Mouse (Mus musculus): ENCODE measurements around the gene 2010300C02Rik. TPM values are rescaled to one million over a fixed set of nuclear protein-coding genes. Genes with fewer than 3 reads are reported as not detected.
A peak's percentile ranks its signal among the peaks of the same experiment; 100 is the strongest.

2010300C02Rik gene
- polyA plus RNA-seq, 1 experiment from 2014 or later, result 1.9 TPM

DNA sequence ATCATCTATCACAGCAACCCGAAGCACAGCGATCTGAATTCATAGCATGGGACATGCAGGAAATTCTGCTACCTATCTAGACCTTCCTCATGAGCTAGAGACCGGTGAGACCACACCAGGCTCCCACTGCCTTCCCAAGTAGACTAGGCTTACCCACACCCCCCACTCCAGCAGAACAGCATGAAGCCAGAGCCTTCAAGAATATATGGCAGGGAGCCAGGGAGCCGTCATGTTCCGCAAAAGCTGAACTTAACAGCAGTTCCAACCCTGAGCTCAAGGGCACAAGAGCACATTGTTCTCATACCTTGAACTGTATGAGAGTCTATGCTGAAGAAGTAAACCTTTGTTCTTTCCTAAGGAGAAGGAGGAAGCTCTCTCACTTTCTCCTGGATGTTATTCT, 32.4 kb downstream of the 2010300C02Rik start:
- peaks cover 16% of the 10 kb centered on the region for H3K4me1 ChIP-seq

DNA sequence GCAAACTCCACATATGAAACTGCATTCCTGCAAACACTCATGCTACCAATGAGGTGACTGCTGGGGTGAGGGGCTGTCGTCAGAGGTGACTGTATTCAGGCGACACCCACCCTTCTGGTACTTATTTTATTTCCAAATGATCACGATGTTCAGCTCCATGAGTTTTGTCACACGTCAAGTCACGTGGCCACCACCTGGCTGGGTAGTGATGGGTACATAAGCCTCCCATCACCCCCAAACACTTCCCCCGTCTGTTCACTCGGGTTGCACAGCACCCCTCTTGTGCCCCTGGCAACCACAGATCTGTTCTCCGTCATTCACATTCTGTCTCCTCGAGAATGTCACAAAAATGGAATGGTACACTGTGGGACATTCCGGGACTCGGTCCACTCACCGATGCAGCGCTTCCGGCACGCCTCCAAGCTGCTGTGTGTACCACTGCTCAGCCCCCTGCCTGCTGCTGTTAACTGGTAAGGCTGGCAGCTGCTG, 32.9 kb downstream of the 2010300C02Rik start:
- no peak for ATAC-seq (ENCODE audit: insufficient number of reproducible peaks, insufficient read depth, low FRiP score, low TSS enrichment, low read depth)
- WGBS, result 79% methylated on average over 15 of the region's 15 CpGs
- Histone ChIP-seq H3K4me1 (peaks cover 16% of the 10 kb centered on the region), H3K9me3 (no peaks in the 10 kb centered on the region), H3K4me3 (no peak overlapping the region), H3K9ac (no peak overlapping the region), H3K27ac (no peak overlapping the region), H3K4me2 (no peak overlapping the region), H3K27me3 (no peaks in the 10 kb centered on the region; the same call in 1 of the 2 replicates), H3K36me3 (no peaks in the 10 kb centered on the region)

More for the DNA sequence above, 32.4 kb downstream of the 2010300C02Rik start:
- 63% methylated on average over 5 of the region's 5 CpGs for WGBS
- H3K4me3 ChIP-seq, result no peak overlapping the region
- H3K36me3 ChIP-seq, result no peaks in the 10 kb centered on the region
- no peak overlapping the region for H3K9ac ChIP-seq
- no peaks in the 10 kb centered on the region; the same call in 1 of the 2 replicates for H3K27me3 ChIP-seq
- ATAC-seq (ENCODE audit: insufficient number of reproducible peaks, insufficient read depth, low FRiP score, low TSS enrichment, low read depth), result no peak
- H3K9me3 ChIP-seq, result no peaks in the 10 kb centered on the region
- no peak overlapping the region for H3K4me2 ChIP-seq
- no peak overlapping the region for H3K27ac ChIP-seq

DNA sequence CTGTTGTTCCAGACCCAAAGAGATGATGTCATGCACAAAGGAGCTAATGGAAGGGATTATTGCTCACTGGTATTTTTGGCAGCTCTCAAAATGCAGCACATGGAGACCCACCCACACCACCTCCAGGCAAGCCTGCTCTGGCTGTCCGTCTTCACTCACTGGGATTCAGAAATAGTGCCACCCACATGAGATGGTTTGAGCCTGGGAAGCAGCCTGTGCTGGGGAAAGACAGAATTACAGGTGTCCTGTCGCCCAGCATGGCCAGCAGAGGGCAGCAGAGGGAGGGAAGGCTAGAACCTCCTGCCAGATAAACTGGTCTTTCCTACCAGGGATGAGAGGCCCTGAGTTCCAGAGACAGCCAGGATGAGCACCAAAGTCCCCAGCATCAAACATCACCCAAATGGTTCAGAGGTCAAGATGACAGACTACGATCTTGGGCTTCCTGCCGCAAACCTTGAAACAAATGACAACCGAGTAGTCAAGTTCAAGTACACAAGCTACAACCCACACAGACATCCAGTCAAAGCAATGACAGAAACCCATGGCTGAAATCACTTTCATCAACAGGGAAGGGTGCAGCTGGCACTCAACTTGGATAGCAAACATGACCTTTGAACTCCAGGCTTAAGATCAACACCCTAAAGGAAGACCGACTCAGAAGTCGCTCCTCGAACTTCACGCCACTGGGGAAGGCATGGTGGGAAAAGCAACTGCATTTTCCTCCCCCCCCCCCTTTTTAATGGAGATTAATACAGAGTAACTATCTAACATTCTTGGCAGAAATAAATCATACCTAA, 41.4 kb downstream of the 2010300C02Rik start:
- H3K4me2 ChIP-seq, result no peak overlapping the region
- H3K9me3 ChIP-seq, result no peaks in the 10 kb centered on the region
- 0 out of 2 replicates have a peak, but pooled peaks have one; percentile 37 for ATAC-seq (ENCODE audit: insufficient number of reproducible peaks, insufficient read depth, low FRiP score, low TSS enrichment, low read depth)
- H3K27ac ChIP-seq, result no peak overlapping the region
- WGBS, result 70% methylated on average over 9 of the region's 9 CpGs
- H3K36me3 ChIP-seq, result no peaks in the 10 kb centered on the region
- H3K4me3 ChIP-seq, result no peak overlapping the region
- H3K27me3 ChIP-seq, result no peaks in the 10 kb centered on the region
- H3K9ac ChIP-seq, result no peak overlapping the region
- H3K4me1 ChIP-seq, result no peaks in the 10 kb centered on the region

DNA sequence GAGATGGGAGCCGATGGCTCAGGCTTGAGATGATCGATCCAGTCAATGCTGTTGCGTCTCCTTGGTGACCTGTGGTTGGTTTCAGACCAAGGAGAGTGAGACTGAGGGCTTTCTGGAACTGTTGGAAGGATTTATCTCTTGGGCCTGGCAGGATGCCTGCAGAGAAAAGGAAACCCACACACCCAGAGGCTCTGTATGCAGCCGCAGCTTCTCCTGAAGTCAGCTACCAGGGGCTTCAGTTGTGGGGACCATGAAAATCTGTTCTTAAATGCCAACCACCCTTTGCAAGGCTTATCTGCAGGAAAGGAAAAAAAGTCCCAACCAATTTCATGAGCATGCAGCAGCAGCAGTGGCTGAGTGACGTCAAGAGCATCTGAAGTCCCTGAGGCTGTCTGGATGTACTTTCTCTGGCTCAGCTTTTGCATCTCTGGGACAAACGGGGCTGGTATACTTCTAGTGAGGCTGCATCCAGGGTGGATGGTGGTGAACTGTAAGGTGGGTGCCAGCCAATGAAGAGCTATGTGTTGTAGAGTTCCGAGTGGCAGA, 42.8 kb downstream of the 2010300C02Rik start:
- Histone ChIP-seq H3K27me3 (no peaks in the 10 kb centered on the region), H3K4me3 (no peak overlapping the region), H3K36me3 (no peaks in the 10 kb centered on the region), H3K4me2 (no peak overlapping the region), H3K4me1 (no peaks in the 10 kb centered on the region), H3K27ac (no peak overlapping the region), H3K9ac (no peak overlapping the region), H3K9me3 (no peaks in the 10 kb centered on the region)
- 77% methylated on average over 7 of the region's 7 CpGs for WGBS
- ATAC-seq (ENCODE audit: insufficient number of reproducible peaks, insufficient read depth, low FRiP score, low TSS enrichment, low read depth), result no peak

DNA sequence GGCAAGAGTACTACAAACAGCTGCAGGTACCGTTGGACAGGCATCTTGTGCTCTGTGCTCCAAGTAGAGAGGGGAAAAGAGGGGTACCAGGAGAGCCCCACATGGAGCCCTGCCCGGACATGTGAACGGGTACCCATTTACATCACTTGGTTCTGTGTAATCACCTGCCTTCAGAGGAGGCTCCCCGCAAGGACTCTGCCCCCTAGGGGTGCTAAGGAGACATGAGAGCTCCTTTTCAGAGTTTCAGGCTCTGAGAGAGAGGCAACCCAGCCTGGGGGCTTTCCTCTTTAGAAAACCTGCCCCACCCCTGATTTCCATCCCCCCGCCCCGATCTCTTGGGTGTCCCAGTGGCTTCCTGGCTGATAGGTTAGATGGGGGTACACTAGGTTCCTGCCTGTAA, 44.4 kb downstream of the 2010300C02Rik start:
- no peak overlapping the region for H3K27ac ChIP-seq
- no peaks in the 10 kb centered on the region; the same call in 1 of the 2 replicates for H3K27me3 ChIP-seq
- no peaks in the 10 kb centered on the region for H3K9me3 ChIP-seq
- H3K9ac ChIP-seq, result no peak overlapping the region
- H3K36me3 ChIP-seq, result no peaks in the 10 kb centered on the region
- no peak overlapping the region for H3K4me2 ChIP-seq
- WGBS, result 59% methylated on average over 6 of the region's 6 CpGs
- ATAC-seq (ENCODE audit: insufficient number of reproducible peaks, insufficient read depth, low FRiP score, low TSS enrichment, low read depth), result no peak
- H3K4me3 ChIP-seq, result no peak overlapping the region
- no peaks in the 10 kb centered on the region for H3K4me1 ChIP-seq

DNA sequence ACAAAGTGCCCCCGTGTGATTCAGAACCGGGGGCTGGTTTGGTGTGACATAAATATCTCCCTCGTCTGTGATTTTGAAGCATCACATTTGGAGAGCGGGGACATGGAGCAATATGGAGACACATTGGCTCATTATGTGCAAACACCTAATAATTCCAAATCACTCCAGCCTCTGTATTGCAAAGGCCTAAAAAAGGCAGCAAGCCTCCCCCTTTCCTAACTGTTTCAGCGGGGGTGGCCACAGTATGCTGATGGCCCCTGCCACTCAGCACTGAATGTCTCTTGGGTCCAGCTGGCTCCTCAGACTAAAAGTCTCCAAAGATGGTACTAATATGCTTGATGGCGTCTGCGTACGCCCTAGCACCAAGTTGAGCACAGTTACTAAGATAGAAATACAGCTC, 45.6 kb downstream of the 2010300C02Rik start:
- no peak overlapping the region for H3K9ac ChIP-seq
- H3K36me3 ChIP-seq, result no peaks in the 10 kb centered on the region
- H3K4me2 ChIP-seq, result no peak overlapping the region
- no peak for ATAC-seq (ENCODE audit: insufficient number of reproducible peaks, insufficient read depth, low FRiP score, low TSS enrichment, low read depth)
- no peak overlapping the region for H3K27ac ChIP-seq
- no peaks in the 10 kb centered on the region for H3K9me3 ChIP-seq
- no peaks in the 10 kb centered on the region; the same call in 1 of the 2 replicates for H3K27me3 ChIP-seq
- 92% methylated on average over 8 of the region's 8 CpGs for WGBS
- H3K4me3 ChIP-seq, result no peak overlapping the region
- no peaks in the 10 kb centered on the region for H3K4me1 ChIP-seq

DNA sequence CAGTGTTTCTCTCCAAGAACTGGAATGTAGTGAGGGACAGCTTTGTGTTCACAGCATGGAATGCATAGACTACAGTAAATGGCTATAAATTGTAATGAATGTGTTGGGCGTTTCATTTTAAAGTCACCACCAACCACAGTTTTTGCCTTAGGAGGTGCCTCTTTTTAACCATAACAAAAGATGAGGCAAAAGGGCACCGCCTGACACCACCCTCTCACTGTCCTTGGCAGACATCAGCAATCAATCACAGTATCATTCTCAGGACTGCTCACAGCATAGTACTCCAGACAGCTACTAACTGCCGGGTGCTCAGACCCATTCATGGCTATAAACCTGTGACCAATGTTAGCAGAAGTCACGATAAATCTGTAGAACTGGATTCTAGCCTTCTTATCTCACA, 48.6 kb downstream of the 2010300C02Rik start:
- Histone ChIP-seq H3K27ac (no peak overlapping the region), H3K9ac (no peak overlapping the region), H3K4me3 (no peak overlapping the region), H3K36me3 (no peaks in the 10 kb centered on the region), H3K4me2 (no peak overlapping the region), H3K9me3 (no peaks in the 10 kb centered on the region), H3K4me1 (no peaks in the 10 kb centered on the region), H3K27me3 (no peaks in the 10 kb centered on the region; the same call in 1 of the 2 replicates)
- WGBS, result 66% methylated on average over 4 of the region's 4 CpGs
- ATAC-seq (ENCODE audit: insufficient number of reproducible peaks, insufficient read depth, low FRiP score, low TSS enrichment, low read depth), result no peak

DNA sequence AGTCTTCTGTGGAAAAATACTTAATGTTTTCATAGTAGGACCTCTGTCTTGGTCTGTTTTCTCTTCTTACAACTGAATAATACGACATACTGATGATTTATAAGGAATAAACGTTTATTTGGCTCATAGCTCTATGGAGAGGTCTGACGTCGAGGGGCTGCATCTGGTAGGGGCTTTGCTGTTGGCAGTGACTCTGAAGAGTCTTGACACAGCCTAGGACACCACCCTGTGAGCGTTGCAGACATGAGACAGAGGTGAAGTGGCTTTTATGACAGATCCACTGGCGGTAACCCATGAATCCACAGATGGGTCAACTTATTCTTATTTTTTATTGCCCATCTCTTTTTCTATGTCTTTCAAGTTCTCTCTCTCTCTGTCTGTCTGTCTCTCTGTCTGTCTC, 52.5 kb downstream of the 2010300C02Rik start:
- 84% methylated on average over 6 of the region's 6 CpGs for WGBS

DNA sequence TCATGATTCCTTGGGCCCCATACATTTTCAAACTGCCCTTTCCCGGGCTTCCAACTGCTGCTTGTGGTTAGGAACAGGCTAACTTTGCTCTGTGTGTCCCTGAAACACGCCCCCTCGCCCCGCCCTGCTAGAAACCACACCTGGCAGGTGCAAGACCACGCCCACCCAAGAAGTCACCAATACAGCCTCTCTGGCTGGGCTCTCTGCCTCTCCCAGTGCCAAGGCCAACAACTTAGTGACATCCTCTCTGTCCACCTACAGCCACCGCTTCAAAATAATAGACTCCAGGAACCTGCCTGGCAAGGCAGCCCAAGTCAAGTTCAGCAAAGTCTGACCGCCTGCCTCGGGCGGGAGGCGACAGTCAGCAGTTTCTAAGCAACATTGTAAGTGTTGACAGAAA, 53.3 kb downstream of the 2010300C02Rik start:
- ATAC-seq (ENCODE audit: insufficient number of reproducible peaks, insufficient read depth, low FRiP score, low TSS enrichment, low read depth), result peak; percentile 64; the same call in 1 of the 2 replicates
- Histone ChIP-seq H3K4me1 (no peaks in the 10 kb centered on the region), H3K4me2 (0 out of 2 replicates have a peak overlapping the region, but pooled peaks have one; percentile 22), H3K27me3 (no peaks in the 10 kb centered on the region; the same call in 1 of the 2 replicates), H3K36me3 (no peaks in the 10 kb centered on the region), H3K9me3 (no peaks in the 10 kb centered on the region), H3K9ac (no peak overlapping the region), H3K4me3 (no peak overlapping the region), H3K27ac (no peak overlapping the region)
- WGBS, result 50% methylated on average over 10 of the region's 10 CpGs

More for the DNA sequence above, 52.5 kb downstream of the 2010300C02Rik start:
- no peaks in the 10 kb centered on the region; the same call in 1 of the 2 replicates for H3K27me3 ChIP-seq
- no peak overlapping the region for H3K27ac ChIP-seq
- H3K36me3 ChIP-seq, result no peaks in the 10 kb centered on the region
- H3K9me3 ChIP-seq, result no peaks in the 10 kb centered on the region
- H3K4me2 ChIP-seq, result no peak overlapping the region
- H3K4me1 ChIP-seq, result no peaks in the 10 kb centered on the region
- H3K9ac ChIP-seq, result no peak overlapping the region
- no peak overlapping the region for H3K4me3 ChIP-seq
- no peak for ATAC-seq (ENCODE audit: insufficient number of reproducible peaks, insufficient read depth, low FRiP score, low TSS enrichment, low read depth)

DNA sequence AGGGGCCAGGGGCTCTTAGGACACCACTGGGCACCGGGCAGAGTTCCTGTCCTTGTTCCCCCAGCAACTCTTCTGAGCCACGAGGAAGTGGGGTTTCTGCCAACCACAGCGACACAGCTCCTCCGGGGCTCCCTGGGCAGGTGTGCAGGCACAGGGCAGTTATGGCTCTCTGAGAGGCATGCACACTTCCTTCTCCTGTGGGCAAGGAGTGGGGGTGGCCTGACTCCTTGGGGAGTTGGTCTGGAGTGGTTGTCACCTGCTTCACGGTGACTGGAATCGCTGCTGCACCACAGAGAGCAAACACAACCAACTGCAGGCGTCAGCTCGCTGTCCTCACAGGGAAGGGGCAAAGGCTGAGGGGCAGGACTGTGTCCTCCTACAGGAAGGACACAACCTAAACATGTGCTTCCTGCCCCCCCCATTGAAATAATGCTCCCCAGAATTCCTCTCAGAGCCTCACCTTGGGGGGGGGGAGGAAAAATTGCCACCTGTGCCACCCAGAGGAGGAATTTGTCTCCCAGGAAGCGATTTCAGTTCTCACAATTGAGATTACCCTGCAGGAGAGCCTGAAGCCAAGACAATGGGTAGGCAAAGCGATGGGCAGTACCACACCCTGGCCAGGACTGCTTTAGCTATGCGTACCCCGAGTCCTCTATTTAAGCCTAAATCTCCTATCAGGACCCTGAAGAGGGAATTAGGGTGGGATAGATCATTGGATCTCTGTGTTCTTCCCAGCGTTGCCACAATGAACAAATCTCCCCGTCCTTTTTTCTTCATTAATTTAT, 54.2 kb downstream of the 2010300C02Rik start:
- H3K27me3 ChIP-seq, result no peaks in the 10 kb centered on the region; the same call in 1 of the 2 replicates
- ATAC-seq (ENCODE audit: insufficient number of reproducible peaks, insufficient read depth, low FRiP score, low TSS enrichment, low read depth), result no peak
- no peaks in the 10 kb centered on the region for H3K36me3 ChIP-seq
- no peak overlapping the region for H3K9ac ChIP-seq
- 50% methylated on average over 14 of the region's 14 CpGs for WGBS
- 0 out of 2 replicates have a peak overlapping the region, but pooled peaks have one; percentile 22 for H3K4me2 ChIP-seq
- H3K27ac ChIP-seq, result no peak overlapping the region
- H3K4me3 ChIP-seq, result no peak overlapping the region
- H3K4me1 ChIP-seq, result no peaks in the 10 kb centered on the region
- H3K9me3 ChIP-seq, result no peaks in the 10 kb centered on the region

DNA sequence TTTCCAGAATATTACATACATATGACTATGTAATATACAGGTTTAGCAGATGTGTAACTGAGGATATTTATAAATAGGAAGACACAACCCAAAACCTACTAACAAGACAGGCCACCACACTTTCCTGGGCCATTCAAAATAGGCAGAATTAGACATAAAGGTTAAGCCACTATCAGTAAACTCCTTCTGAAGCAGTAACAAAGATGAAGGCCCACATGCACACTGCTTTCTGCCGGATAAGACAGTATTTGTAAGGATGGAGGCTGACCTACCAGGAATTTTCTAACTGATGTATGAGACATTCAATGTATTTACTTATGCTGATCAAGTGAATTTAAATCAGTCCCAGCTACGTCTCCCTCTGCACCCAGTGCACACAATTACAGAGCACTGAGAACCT, 55.4 kb downstream of the 2010300C02Rik start:
- no peak for ATAC-seq (ENCODE audit: insufficient number of reproducible peaks, insufficient read depth, low FRiP score, low TSS enrichment, low read depth)

More for the DNA sequence above, 55.4 kb downstream of the 2010300C02Rik start:
- Histone ChIP-seq H3K36me3 (no peaks in the 10 kb centered on the region), H3K27me3 (no peaks in the 10 kb centered on the region), H3K9ac (no peak overlapping the region), H3K4me1 (no peaks in the 10 kb centered on the region), H3K4me3 (no peak overlapping the region), H3K4me2 (no peak overlapping the region), H3K9me3 (no peaks in the 10 kb centered on the region), H3K27ac (no peak overlapping the region)
- WGBS, result 70% methylated on average over 2 of the region's 2 CpGs

Measured in embryonic facial prominence, embryonic 13.5 days (tissue).